Mouse (Mus musculus) lung, embryonic 14.5 days (tissue): ENCODE results near the gene Papln. TPM values are rescaled to one million over a fixed set of nuclear protein-coding genes. Genes with fewer than 3 reads are reported as not detected.

Experiments used
- ATAC-seq: fragments of 200-750 bp; cut with Nextera tagmentation; 2 replicates; pipeline ENCODE4 v1.8.0; 2017; ENCODE audit warnings: mild to moderate bottlenecking, moderate TSS enrichment, moderate library complexity; ENCODE audit not compliant: insufficient read depth
- DNase-seq: peaks from one replicate; pipeline ENCODE4 v3.0.0-alpha.2; 2015
- H3K27ac ChIP-seq: fragments of 300-500 bp; sonication (generic); 2 replicates; pipeline ENCODE4 v1.5.1; 2014; ENCODE audit warnings: low read depth, mild to moderate bottlenecking, moderate library complexity
- H3K27me3 ChIP-seq: fragments of 300-500 bp; sonication (generic); 2 replicates; pipeline ENCODE4 v1.6.1; 2014; ENCODE audit warnings: low read length, control low read depth; ENCODE audit not compliant: insufficient read depth
- H3K36me3 ChIP-seq: fragments of 300-500 bp; sonication (generic); 2 replicates; pipeline ENCODE4 v1.6.1; 2014; ENCODE audit warnings: control low read depth; ENCODE audit not compliant: insufficient read depth
- H3K4me1 ChIP-seq: fragments of 300-500 bp; sonication (generic); 2 replicates; pipeline ENCODE4 v1.6.1; 2014; ENCODE audit warnings: antibody characterized with exemption, control low read depth; ENCODE audit not compliant: insufficient read depth
- H3K4me2 ChIP-seq: fragments of 300-500 bp; sonication (generic); 2 replicates; pipeline ENCODE4 v1.6.1; 2014; ENCODE audit warnings: mild to moderate bottlenecking
- H3K4me3 ChIP-seq: fragments of 300-500 bp; sonication (generic); 2 replicates; pipeline ENCODE4 v1.5.1; 2014; ENCODE audit warnings: low read depth, low read length
- H3K9ac ChIP-seq: fragments of 300-500 bp; sonication (generic); 2 replicates; pipeline ENCODE4 v1.6.1; 2014
- H3K9me3 ChIP-seq: fragments of 300-500 bp; sonication (generic); 2 replicates; pipeline ENCODE4 v1.6.1; 2016; ENCODE audit warnings: low read depth, low read length, control low read depth
- CTCF ChIP-seq: IDR thresholded peaks from 2 replicates; pipeline ENCODE4 v1.5.1; 2016; ENCODE audit warnings: antibody characterized with exemption, low read depth
- WGBS: fragments of 180-500 bp; shearing (Covaris S2); extraction: QIAGEN DNeasy Blood & Tissue Kit; methylation state at CpG from one replicate; pipeline ENCODE4 v1.1.7; 2014; 5-methylcytosine and 5-hydroxymethylcytosine counted together
- polyA plus RNA-seq: library from polyadenylated mRNA; unstranded; fragments of >200 nt; fragmentation: Nextera tagmentation; extraction: Ambion mirVana; gene quantifications from 2 replicates; pipeline ENCODE4 v1.2.1, GENCODE M21; 2014

The Papln gene
- polyA plus RNA-seq, 1 experiment from 2014 or later = 0.67 TPM

GRCm38 (mm10) chr12:83749186-83749585, 14.2 kb upstream of the Papln start:
- Histone ChIP-seq H3K36me3 (no peaks in the 10 kb centered on the region), H3K4me3 (no peak overlapping the region), H3K9ac (no peak overlapping the region), H3K27ac (no peak overlapping the region), H3K9me3 (no peaks in the 10 kb centered on the region), H3K4me1 (peaks cover 5% of the 10 kb centered on the region), H3K27me3 (no peaks in the 10 kb centered on the region), H3K4me2 (no peak overlapping the region)
- DNase-seq = no peak
- 53% methylated on average over 1 of the region's 1 CpGs for WGBS
- no peak for TF ChIP-seq CTCF
- ATAC-seq = no peak

- ATAC-seq = peak; percentile 92
- DNase-seq = peak; percentile 97
- H3K9ac ChIP-seq = no peak overlapping the region
- TF ChIP-seq CTCF = no peak
- no peaks in the 10 kb centered on the region for H3K27me3 ChIP-seq
- H3K4me1 ChIP-seq = peaks cover 5% of the 10 kb centered on the region
- H3K9me3 ChIP-seq = no peaks in the 10 kb centered on the region
- H3K4me3 ChIP-seq = no peak overlapping the region
- H3K4me2 ChIP-seq = no peak overlapping the region
- no peaks in the 10 kb centered on the region for H3K36me3 ChIP-seq
- 21% methylated on average over 2 of the region's 2 CpGs for WGBS
- H3K27ac ChIP-seq = no peak overlapping the region
Observed at GRCm38 (mm10) chr12:83752495-83752894, 10.9 kb upstream of the Papln start.

- no peak for TF ChIP-seq CTCF
- H3K9ac ChIP-seq = no peak overlapping the region
- no peak overlapping the region for H3K4me3 ChIP-seq
- H3K4me1 ChIP-seq = peaks cover 11% of the 10 kb centered on the region; the same call in 1 of the 2 replicates
- H3K9me3 ChIP-seq = no peaks in the 10 kb centered on the region
- no peak overlapping the region for H3K27ac ChIP-seq
- DNase-seq = no peak
- WGBS = 68% methylated on average over 10 of the region's 10 CpGs
- no peaks in the 10 kb centered on the region for H3K36me3 ChIP-seq
- ATAC-seq = no peak
- no peaks in the 10 kb centered on the region for H3K27me3 ChIP-seq
- H3K4me2 ChIP-seq = no peak overlapping the region
Observed at GRCm38 (mm10) chr12:83758735-83759134, 4.7 kb upstream of the Papln start.

GRCm38 (mm10) chr12:83760201-83760600, 3.2 kb upstream of the Papln start:
- no peak overlapping the region for H3K4me3 ChIP-seq
- ATAC-seq (no peak), DNase-seq (no peak)
- no peak overlapping the region for H3K27ac ChIP-seq
- no peaks in the 10 kb centered on the region for H3K36me3 ChIP-seq
- WGBS = 64% methylated on average over 2 of the region's 2 CpGs
- H3K27me3 ChIP-seq = no peaks in the 10 kb centered on the region
- peaks cover 15% of the 10 kb centered on the region; the same call in 1 of the 2 replicates for H3K4me1 ChIP-seq
- H3K9me3 ChIP-seq = no peaks in the 10 kb centered on the region
- H3K4me2 ChIP-seq = no peak overlapping the region
- TF ChIP-seq CTCF = no peak
- no peak overlapping the region for H3K9ac ChIP-seq

- H3K9me3 ChIP-seq = no peaks in the 10 kb centered on the region
- DNase-seq (peak; percentile 27), ATAC-seq (no peak)
- no peak overlapping the region for H3K27ac ChIP-seq
- no peak overlapping the region for H3K4me2 ChIP-seq
- WGBS = 24% methylated on average over 4 of the region's 4 CpGs
- H3K36me3 ChIP-seq = no peaks in the 10 kb centered on the region
- H3K9ac ChIP-seq = no peak overlapping the region
- H3K27me3 ChIP-seq = no peaks in the 10 kb centered on the region
- H3K4me1 ChIP-seq = peaks cover 15% of the 10 kb centered on the region; the same call in 1 of the 2 replicates
- no peak overlapping the region for H3K4me3 ChIP-seq
- no peak for TF ChIP-seq CTCF
Observed at GRCm38 (mm10) chr12:83762706-83763105, 728 bp upstream of the Papln start.

GRCm38 (mm10) chr12:83764044-83764365, 571 bp downstream of the Papln start:
- peak; percentile 27 for DNase-seq
- Histone ChIP-seq H3K4me2 (peak overlapping the region; percentile 70), H3K4me3 (peak overlapping the region; percentile 33), H3K4me1 (peaks cover 18% of the 10 kb centered on the region), H3K36me3 (no peaks in the 10 kb centered on the region), H3K9ac (no peak overlapping the region; the same call in 1 of the 2 replicates), H3K9me3 (no peaks in the 10 kb centered on the region), H3K27ac (no peak overlapping the region), H3K27me3 (no peaks in the 10 kb centered on the region)
- TF ChIP-seq CTCF = no peak; the same call in 1 of the 2 replicates
- no peak for ATAC-seq
- WGBS = 2% methylated on average over 14 of the region's 14 CpGs

GRCm38 (mm10) chr12:83764519-83764918, 1.1 kb downstream of the Papln start:
- TF ChIP-seq CTCF = no peak
- no peak for ATAC-seq
- peak overlapping the region; percentile 70 for H3K4me2 ChIP-seq
- peaks cover 20% of the 10 kb centered on the region for H3K4me1 ChIP-seq
- no peak for DNase-seq
- no peaks in the 10 kb centered on the region for H3K9me3 ChIP-seq
- H3K4me3 ChIP-seq = peak overlapping the region; percentile 33; the same call in 1 of the 2 replicates
- WGBS = 64% methylated on average over 10 of the region's 10 CpGs
- H3K9ac ChIP-seq = no peak overlapping the region
- no peaks in the 10 kb centered on the region for H3K27me3 ChIP-seq
- H3K27ac ChIP-seq = no peak overlapping the region
- H3K36me3 ChIP-seq = no peaks in the 10 kb centered on the region
